Mouse (Mus musculus) adrenal gland (tissue): ENCODE data around the gene Cyp2f2.

Experiments
- intact Hi-C: fragments of 180-260 bp; cut with DNase I; formaldehyde crosslinking; loops from one replicate; pipeline ENCODE4 v1.15.1; 2025
- long read RNA-seq, 2 experiments: library from polyadenylated mRNA; unstranded; transcript quantifications; one replicate each; pipeline ENCODE4 v2.0.0; 2020; ENCODE audit warnings: borderline replicate concordance in 1 of 2; ENCODE audit not compliant: insufficient replicate concordance in 1 of 2

The Cyp2f2 gene
- long read RNA-seq, experiment 1, transcript Cyp2f2-201 (10 exons, 1,866 nt) = major isoform, 319 of 389 reads
- long read RNA-seq, experiment 1, partial matches to known transcripts = 57 of 389 reads
- long read RNA-seq, experiment 1, other reads (novel, unspliced or antisense) = 13 of 389 reads
- long read RNA-seq, experiment 2 = 0 reads

- intact Hi-C loops = no loop called here
These were observed at the start of gene Cyp2f2 for GRCm38 (mm10) chr7:27119676-27120075. Gene Cyp2f2, plus strand, starts transcription at chr7:27119909.

- intact Hi-C loops = no loop called here
These were observed 41.1 kb upstream of the Cyp2f2 start for GRCm38 (mm10) chr7:27078641-27079040.

GRCm38 (mm10) chr7:27081625-27082024, 38.1 kb upstream of the Cyp2f2 start:
- intact Hi-C loops = no loop called here

- intact Hi-C loops = no loop called here
These were observed 28.7 kb upstream of the Cyp2f2 start for GRCm38 (mm10) chr7:27091039-27091438.

- intact Hi-C loops = no loop called here
These were observed 27.5 kb upstream of the Cyp2f2 start for GRCm38 (mm10) chr7:27092038-27092703.

- intact Hi-C loops = no loop called here
These were observed 26.8 kb upstream of the Cyp2f2 start for GRCm38 (mm10) chr7:27092882-27093281.

GRCm38 (mm10) chr7:27104882-27105281, 14.8 kb upstream of the Cyp2f2 start:
- intact Hi-C loops = no loop called here

GRCm38 (mm10) chr7:27110327-27110726, 9.4 kb upstream of the Cyp2f2 start:
- intact Hi-C loops = no loop called here

- intact Hi-C loops = no loop called here
These were observed 8.7 kb upstream of the Cyp2f2 start for GRCm38 (mm10) chr7:27111038-27111437.

GRCm38 (mm10) chr7:27111987-27112386, 7.7 kb upstream of the Cyp2f2 start:
- intact Hi-C loops = no loop called here

GRCm38 (mm10) chr7:27118033-27118511, 1.6 kb upstream of the Cyp2f2 start:
- intact Hi-C loops = no loop called here

GRCm38 (mm10) chr7:27124305-27124832, 4.7 kb downstream of the Cyp2f2 start:
- intact Hi-C loops = no loop called here

GRCm38 (mm10) chr7:27124969-27125368, 5.3 kb downstream of the Cyp2f2 start:
- intact Hi-C loops = loop anchor here (5.0 kb wide), 1 partner anchor 348 kb away; no protein-coding TSS in a partner anchor

- intact Hi-C loops = loop anchor here (5.0 kb wide), 1 partner anchor 351 kb away; no protein-coding TSS in a partner anchor
These were observed 8.5 kb downstream of the Cyp2f2 start for GRCm38 (mm10) chr7:27128162-27128561.

- intact Hi-C loops = loop anchor here (5.0 kb wide), 1 partner anchor 352 kb away; no protein-coding TSS in a partner anchor
These were observed 9.2 kb downstream of the Cyp2f2 start for GRCm38 (mm10) chr7:27128946-27129345.

GRCm38 (mm10) chr7:27129811-27130210, 10.1 kb downstream of the Cyp2f2 start:
- intact Hi-C loops = loop anchor here (5.0 kb wide), 1 partner anchor 353 kb away; no protein-coding TSS in a partner anchor

GRCm38 (mm10) chr7:27130521-27131370, 11.0 kb downstream of the Cyp2f2 start:
- intact Hi-C loops = no loop called here

- intact Hi-C loops = no loop called here
These were observed 11.7 kb downstream of the Cyp2f2 start for GRCm38 (mm10) chr7:27131387-27131786.

- intact Hi-C loops = loop anchor here (2.0 kb wide), 1 partner anchor 152 kb away; no protein-coding TSS in a partner anchor
These were observed 12.9 kb downstream of the Cyp2f2 start for GRCm38 (mm10) chr7:27132588-27132987.

GRCm38 (mm10) chr7:27133156-27133555, 13.4 kb downstream of the Cyp2f2 start:
- intact Hi-C loops = loop anchor here (2.0 kb wide), 1 partner anchor 152 kb away; no protein-coding TSS in a partner anchor

- intact Hi-C loops = loop anchor here (2.0 kb wide), 1 partner anchor 151 kb away; no protein-coding TSS in a partner anchor
These were observed 14.0 kb downstream of the Cyp2f2 start for GRCm38 (mm10) chr7:27133757-27134156.
